Mouse (Mus musculus): ENCODE data around the gene Krba1. TPM values are rescaled to one million over a fixed set of nuclear protein-coding genes. Genes with fewer than 3 reads are reported as not detected.

The Krba1 gene
- polyA plus RNA-seq, 1 experiment from 2014 or later: 16.6 TPM

DNA sequence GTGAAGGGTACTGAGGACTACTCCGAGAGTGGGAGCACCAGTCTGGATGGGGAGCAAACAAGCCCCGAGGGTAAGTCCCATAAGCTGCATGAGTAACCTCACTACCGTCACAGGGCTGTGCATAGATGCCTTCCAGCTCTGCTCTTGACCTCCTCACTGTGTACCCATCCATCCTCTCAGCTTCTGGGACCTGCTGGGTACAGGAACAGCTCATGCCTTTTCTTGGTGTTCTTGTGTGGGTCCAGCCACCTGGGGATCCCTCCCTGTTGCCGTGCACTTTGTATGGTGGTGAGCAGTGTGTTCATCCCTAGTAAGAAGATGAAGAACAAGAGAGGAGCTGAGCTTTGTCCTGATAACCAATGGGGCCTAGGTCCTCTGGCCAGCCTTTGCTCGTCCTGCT, 8.7 kb downstream of the Krba1 start:
- H3K9ac ChIP-seq (ENCODE audit: low read length): no peak overlapping the region
- H3K4me3 ChIP-seq (ENCODE audit: low read depth, low read length): no peak overlapping the region
- peaks cover 17% of the 10 kb centered on the region for H3K36me3 ChIP-seq (ENCODE audit: control insufficient read depth, insufficient read depth, low read length)
- ATAC-seq (ENCODE audit: low FRiP score) (no peak), DNase-seq (ENCODE audit: low spot score, missing footprints) (no peak)
- no peaks in the 10 kb centered on the region for H3K4me1 ChIP-seq (ENCODE audit: control insufficient read depth, insufficient read depth, low read length)
- H3K27me3 ChIP-seq (ENCODE audit: control insufficient read depth, insufficient read depth, low read length): no peaks in the 10 kb centered on the region
- H3K4me2 ChIP-seq: no peak overlapping the region
- H3K9me3 ChIP-seq (ENCODE audit: control insufficient read depth, low read length): no peaks in the 10 kb centered on the region
- WGBS: 94% methylated on average over 5 of the region's 5 CpGs
- no peak overlapping the region for H3K27ac ChIP-seq (ENCODE audit: low read depth, low read length)

- Histone ChIP-seq H3K9ac (ENCODE audit: low read length) (no peak overlapping the region), H3K4me1 (ENCODE audit: control insufficient read depth, insufficient read depth, low read length) (no peaks in the 10 kb centered on the region), H3K27ac (ENCODE audit: low read depth, low read length) (no peak overlapping the region), H3K9me3 (ENCODE audit: control insufficient read depth, low read length) (no peaks in the 10 kb centered on the region), H3K36me3 (ENCODE audit: control insufficient read depth, insufficient read depth, low read length) (peaks cover 45% of the 10 kb centered on the region), H3K27me3 (ENCODE audit: control insufficient read depth, insufficient read depth, low read length) (no peaks in the 10 kb centered on the region), H3K4me2 (no peak overlapping the region), H3K4me3 (ENCODE audit: low read depth, low read length) (no peak overlapping the region)
- DNase-seq (ENCODE audit: low spot score, missing footprints) (no peak), ATAC-seq (ENCODE audit: low FRiP score) (no peak)
- 90% methylated on average over 4 of the region's 4 CpGs for WGBS
Measured at GRCm38 (mm10) chr6:48409726-48410343, 14.4 kb downstream of the Krba1 start.

DNA sequence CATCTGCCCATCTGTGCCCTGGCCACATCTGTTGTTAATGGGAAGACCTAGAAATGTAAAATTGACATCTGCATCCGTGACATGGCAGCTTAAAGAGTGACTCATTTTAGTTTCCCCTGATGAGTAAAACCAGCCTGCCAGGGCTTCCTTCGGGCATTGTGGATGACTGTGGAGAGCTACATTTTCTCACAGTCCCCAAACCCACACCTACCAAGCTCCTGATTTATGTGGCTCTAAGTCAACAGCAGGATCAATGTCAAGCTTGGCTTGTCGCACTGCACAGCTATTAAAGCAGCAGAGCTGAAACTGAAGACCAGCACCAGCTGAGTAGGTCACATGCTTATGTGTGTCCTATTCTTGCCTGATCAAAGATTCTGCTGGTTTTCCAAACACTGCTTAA, 15.2 kb downstream of the Krba1 start:
- Histone ChIP-seq H3K27ac (ENCODE audit: low read depth, low read length) (no peak overlapping the region), H3K4me3 (ENCODE audit: low read depth, low read length) (no peak overlapping the region), H3K9me3 (ENCODE audit: control insufficient read depth, low read length) (no peaks in the 10 kb centered on the region), H3K9ac (ENCODE audit: low read length) (no peak overlapping the region), H3K4me1 (ENCODE audit: control insufficient read depth, insufficient read depth, low read length) (no peaks in the 10 kb centered on the region), H3K36me3 (ENCODE audit: control insufficient read depth, insufficient read depth, low read length) (peaks cover 47% of the 10 kb centered on the region), H3K27me3 (ENCODE audit: control insufficient read depth, insufficient read depth, low read length) (no peaks in the 10 kb centered on the region), H3K4me2 (no peak overlapping the region)
- 84% methylated on average over 3 of the region's 3 CpGs for WGBS
- no peak for DNase-seq (ENCODE audit: low spot score, missing footprints)
- ATAC-seq (ENCODE audit: low FRiP score): no peak

DNA sequence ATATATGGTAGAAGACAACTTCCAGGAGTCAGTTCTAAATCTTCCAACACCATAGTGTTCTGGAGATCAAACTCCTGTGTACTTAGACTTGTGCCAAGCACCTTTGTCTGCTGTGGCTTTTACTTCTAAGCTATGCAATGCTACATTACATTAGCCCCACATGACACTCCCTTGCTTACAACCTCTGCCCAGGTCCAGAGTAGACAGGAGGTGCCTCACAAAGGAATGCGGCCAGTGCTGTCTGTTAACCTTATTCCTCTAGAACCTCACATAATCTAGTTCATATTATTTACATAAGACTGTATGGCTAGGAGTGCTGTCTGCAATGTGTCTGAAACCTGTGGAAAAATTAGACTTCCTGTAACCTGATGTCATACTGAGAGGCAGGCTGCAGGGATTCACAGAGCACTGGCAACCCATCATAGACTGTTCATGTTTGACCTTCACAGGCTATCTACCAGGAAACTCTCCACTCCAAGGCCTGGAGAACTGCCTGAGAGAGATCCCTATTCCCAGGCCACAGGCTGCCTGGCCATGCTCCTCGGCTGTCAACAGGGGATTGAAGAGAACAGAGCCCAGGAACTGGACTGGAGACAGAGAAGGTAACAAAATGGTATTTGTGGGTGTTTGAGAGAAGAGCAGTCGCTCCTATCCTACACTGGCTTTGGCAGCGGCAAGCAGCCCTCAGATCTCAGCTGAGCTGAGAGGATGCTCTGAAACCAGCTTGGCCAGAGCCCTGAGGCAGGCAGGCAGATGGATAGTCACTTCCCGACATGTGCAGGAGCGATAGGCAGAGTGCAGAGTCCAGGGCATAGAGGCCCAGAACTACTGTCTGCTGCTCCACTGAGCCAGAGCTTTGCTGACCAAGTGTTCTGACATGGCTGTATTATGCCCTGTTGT, 16.1 kb downstream of the Krba1 start:
- no peaks in the 10 kb centered on the region for H3K27me3 ChIP-seq (ENCODE audit: control insufficient read depth, insufficient read depth, low read length)
- H3K9me3 ChIP-seq (ENCODE audit: control insufficient read depth, low read length): no peaks in the 10 kb centered on the region
- no peaks in the 10 kb centered on the region for H3K4me1 ChIP-seq (ENCODE audit: control insufficient read depth, insufficient read depth, low read length)
- H3K4me3 ChIP-seq (ENCODE audit: low read depth, low read length): no peak overlapping the region
- no peak for ATAC-seq (ENCODE audit: low FRiP score)
- no peak for DNase-seq (ENCODE audit: low spot score, missing footprints)
- peaks cover 54% of the 10 kb centered on the region for H3K36me3 ChIP-seq (ENCODE audit: control insufficient read depth, insufficient read depth, low read length)
- no peak overlapping the region for H3K9ac ChIP-seq (ENCODE audit: low read length)
- H3K4me2 ChIP-seq: no peak overlapping the region
- WGBS: 95% methylated on average over 6 of the region's 6 CpGs
- no peak overlapping the region for H3K27ac ChIP-seq (ENCODE audit: low read depth, low read length)

DNA sequence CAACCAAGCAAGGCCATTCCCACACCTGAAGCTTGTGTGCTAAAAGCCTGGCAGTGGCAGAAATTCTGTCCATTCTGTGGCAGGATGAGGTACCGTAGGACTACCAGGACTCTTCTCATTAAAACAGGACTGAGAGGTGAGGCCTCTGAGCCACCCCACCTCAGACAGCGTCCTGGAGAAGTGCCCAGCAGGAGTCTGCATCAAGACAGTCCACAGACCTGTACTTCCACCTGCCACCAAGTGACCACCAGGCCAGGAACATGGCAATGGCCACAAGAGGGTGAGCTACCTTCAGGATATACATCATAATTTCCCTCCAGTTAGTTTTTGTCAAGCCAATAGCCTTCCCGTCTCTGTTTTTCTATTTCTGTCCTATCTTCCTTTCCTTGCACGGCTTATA, 16.8 kb downstream of the Krba1 start:
- DNase-seq (ENCODE audit: low spot score, missing footprints) (no peak), ATAC-seq (ENCODE audit: low FRiP score) (no peak)
- no peaks in the 10 kb centered on the region for H3K27me3 ChIP-seq (ENCODE audit: control insufficient read depth, insufficient read depth, low read length)
- 88% methylated on average over 4 of the region's 4 CpGs for WGBS
- H3K27ac ChIP-seq (ENCODE audit: low read depth, low read length): no peak overlapping the region
- H3K9ac ChIP-seq (ENCODE audit: low read length): no peak overlapping the region
- no peak overlapping the region for H3K4me3 ChIP-seq (ENCODE audit: low read depth, low read length)
- no peaks in the 10 kb centered on the region for H3K4me1 ChIP-seq (ENCODE audit: control insufficient read depth, insufficient read depth, low read length)
- H3K36me3 ChIP-seq (ENCODE audit: control insufficient read depth, insufficient read depth, low read length): peaks cover 50% of the 10 kb centered on the region
- H3K9me3 ChIP-seq (ENCODE audit: control insufficient read depth, low read length): no peaks in the 10 kb centered on the region
- H3K4me2 ChIP-seq: no peak overlapping the region

- Histone ChIP-seq H3K36me3 (ENCODE audit: control insufficient read depth, insufficient read depth, low read length) (peaks cover 50% of the 10 kb centered on the region), H3K4me2 (no peak overlapping the region), H3K27me3 (ENCODE audit: control insufficient read depth, insufficient read depth, low read length) (no peaks in the 10 kb centered on the region), H3K4me3 (ENCODE audit: low read depth, low read length) (no peak overlapping the region), H3K9me3 (ENCODE audit: control insufficient read depth, low read length) (no peaks in the 10 kb centered on the region), H3K27ac (ENCODE audit: low read depth, low read length) (no peak overlapping the region), H3K4me1 (ENCODE audit: control insufficient read depth, insufficient read depth, low read length) (no peaks in the 10 kb centered on the region), H3K9ac (ENCODE audit: low read length) (no peak overlapping the region)
- DNase-seq (ENCODE audit: low spot score, missing footprints) (no peak), ATAC-seq (ENCODE audit: low FRiP score) (no peak)
- WGBS: 97% methylated on average over 3 of the region's 3 CpGs
Measured at GRCm38 (mm10) chr6:48412662-48413061, 17.3 kb downstream of the Krba1 start.

- no peaks in the 10 kb centered on the region for H3K27me3 ChIP-seq (ENCODE audit: control insufficient read depth, insufficient read depth, low read length)
- H3K27ac ChIP-seq (ENCODE audit: low read depth, low read length): no peak overlapping the region
- DNase-seq (ENCODE audit: low spot score, missing footprints) (no peak), ATAC-seq (ENCODE audit: low FRiP score) (no peak)
- no peak overlapping the region for H3K4me3 ChIP-seq (ENCODE audit: low read depth, low read length)
- no peaks in the 10 kb centered on the region for H3K4me1 ChIP-seq (ENCODE audit: control insufficient read depth, insufficient read depth, low read length)
- H3K4me2 ChIP-seq: no peak overlapping the region
- H3K36me3 ChIP-seq (ENCODE audit: control insufficient read depth, insufficient read depth, low read length): peaks cover 50% of the 10 kb centered on the region
- 91% methylated on average over 10 of the region's 10 CpGs for WGBS
- no peaks in the 10 kb centered on the region for H3K9me3 ChIP-seq (ENCODE audit: control insufficient read depth, low read length)
- H3K9ac ChIP-seq (ENCODE audit: low read length): no peak overlapping the region
Measured at GRCm38 (mm10) chr6:48413081-48413480, 17.7 kb downstream of the Krba1 start.

DNA sequence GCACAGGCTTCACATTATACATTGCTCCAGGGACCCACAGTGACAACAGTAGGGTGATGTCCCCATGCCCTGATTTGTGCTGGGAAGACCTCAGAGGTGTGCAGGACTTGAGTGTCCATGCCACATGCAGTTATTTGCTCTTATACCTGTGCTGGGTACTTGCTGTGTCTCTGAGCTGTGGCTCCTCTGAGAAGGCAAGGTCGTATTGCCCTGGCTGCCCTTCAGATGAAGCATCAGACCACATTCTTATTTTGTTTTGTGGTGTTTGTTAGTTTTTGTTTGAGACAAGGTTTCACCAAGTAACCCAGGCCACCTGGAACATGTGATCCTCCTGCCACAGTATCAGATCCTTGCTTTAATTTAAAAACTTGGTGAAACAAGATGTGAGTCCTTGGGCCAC, 19.5 kb downstream of the Krba1 start:
- Histone ChIP-seq H3K4me1 (ENCODE audit: control insufficient read depth, insufficient read depth, low read length) (no peaks in the 10 kb centered on the region), H3K9ac (ENCODE audit: low read length) (no peak overlapping the region), H3K36me3 (ENCODE audit: control insufficient read depth, insufficient read depth, low read length) (peaks cover 37% of the 10 kb centered on the region), H3K4me3 (ENCODE audit: low read depth, low read length) (no peak overlapping the region), H3K4me2 (no peak overlapping the region), H3K27me3 (ENCODE audit: control insufficient read depth, insufficient read depth, low read length) (no peaks in the 10 kb centered on the region), H3K9me3 (ENCODE audit: control insufficient read depth, low read length) (no peaks in the 10 kb centered on the region), H3K27ac (ENCODE audit: low read depth, low read length) (no peak overlapping the region)
- DNase-seq (ENCODE audit: low spot score, missing footprints) (no peak), ATAC-seq (ENCODE audit: low FRiP score) (no peak)
- 89% methylated on average over 1 of the region's 1 CpGs for WGBS

DNA sequence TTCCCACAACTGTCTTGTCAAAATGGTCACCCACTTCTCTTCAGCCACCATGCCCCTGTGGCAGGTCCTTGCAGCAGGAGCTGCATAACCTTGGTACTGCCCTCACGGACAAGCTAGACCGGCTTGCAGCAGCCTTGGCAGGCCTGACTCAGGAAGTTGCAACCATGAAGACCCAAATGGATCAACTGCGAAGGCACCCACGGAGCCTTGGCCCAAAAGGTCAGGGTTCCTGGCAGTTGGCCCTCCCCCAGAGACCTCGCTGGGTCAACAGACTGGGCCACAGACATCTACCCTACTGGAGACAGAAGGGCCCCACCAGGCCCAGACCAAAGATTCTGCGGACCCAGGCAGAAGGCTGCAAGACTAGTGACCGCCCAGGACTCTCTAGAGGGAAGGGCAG, 20.2 kb downstream of the Krba1 start:
- no peaks in the 10 kb centered on the region for H3K27me3 ChIP-seq (ENCODE audit: control insufficient read depth, insufficient read depth, low read length)
- no peaks in the 10 kb centered on the region for H3K9me3 ChIP-seq (ENCODE audit: control insufficient read depth, low read length)
- no peak overlapping the region for H3K9ac ChIP-seq (ENCODE audit: low read length)
- DNase-seq (ENCODE audit: low spot score, missing footprints) (peak; percentile 8), ATAC-seq (ENCODE audit: low FRiP score) (no peak)
- H3K36me3 ChIP-seq (ENCODE audit: control insufficient read depth, insufficient read depth, low read length): peaks cover 37% of the 10 kb centered on the region
- no peak overlapping the region for H3K27ac ChIP-seq (ENCODE audit: low read depth, low read length)
- H3K4me3 ChIP-seq (ENCODE audit: low read depth, low read length): no peak overlapping the region
- WGBS: 93% methylated on average over 7 of the region's 7 CpGs
- H3K4me2 ChIP-seq: no peak overlapping the region
- no peaks in the 10 kb centered on the region for H3K4me1 ChIP-seq (ENCODE audit: control insufficient read depth, insufficient read depth, low read length)

Measured in midbrain, embryonic 11.5 days (tissue).